Mouse (Mus musculus): ENCODE measurements around the gene Ubl3.

Gene Ubl3

DNA sequence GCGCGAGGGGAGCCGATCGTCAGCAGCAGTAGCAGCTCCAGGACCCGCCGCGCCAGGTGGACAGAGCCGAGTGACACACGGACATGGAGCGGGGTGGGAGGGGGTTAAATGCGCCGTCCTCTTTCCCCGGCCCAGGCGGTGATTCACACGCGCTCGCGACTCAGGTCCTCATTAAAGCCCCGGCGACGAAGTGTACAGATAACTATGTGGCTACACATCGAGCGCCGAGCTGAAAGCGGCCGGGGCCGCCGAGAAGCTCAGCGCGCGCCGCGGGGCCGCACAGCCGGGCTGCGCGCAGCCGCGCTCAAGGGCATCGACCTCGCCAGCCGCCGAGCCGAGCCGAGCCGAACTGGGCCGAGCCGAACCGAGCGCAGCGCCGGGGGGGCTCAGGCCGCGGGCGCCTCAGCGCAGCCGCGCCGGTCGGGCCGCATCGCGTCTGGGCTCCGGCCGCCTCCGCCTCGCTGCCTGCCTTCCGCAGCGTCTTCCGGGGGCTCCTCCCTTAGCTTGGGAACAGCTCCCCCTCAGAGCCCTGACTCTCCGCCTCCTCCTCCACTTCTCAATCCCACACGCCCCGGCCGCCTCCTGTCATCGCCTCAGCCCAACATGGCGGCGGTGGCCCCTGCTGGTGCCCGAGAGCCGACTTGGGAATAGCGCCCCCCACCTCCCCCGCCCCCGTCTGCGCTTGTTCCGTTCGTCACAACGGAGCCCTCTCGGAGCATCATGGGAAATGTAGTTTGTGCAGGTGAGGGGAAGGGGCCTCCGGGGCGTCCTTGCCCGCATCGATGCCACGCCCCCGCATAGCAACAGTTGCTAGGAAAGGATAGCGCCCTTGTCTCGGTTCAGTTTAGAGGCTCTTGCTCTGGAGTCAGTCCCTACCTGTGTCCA lies at the start of gene Ubl3:
TSS of gene Ubl3 (minus strand) at position 603 of the 885 bp plus-strand sequence.
- DNase-seq (ENCODE audit: low read depth, low spot score) = peak; percentile 100

DNA sequence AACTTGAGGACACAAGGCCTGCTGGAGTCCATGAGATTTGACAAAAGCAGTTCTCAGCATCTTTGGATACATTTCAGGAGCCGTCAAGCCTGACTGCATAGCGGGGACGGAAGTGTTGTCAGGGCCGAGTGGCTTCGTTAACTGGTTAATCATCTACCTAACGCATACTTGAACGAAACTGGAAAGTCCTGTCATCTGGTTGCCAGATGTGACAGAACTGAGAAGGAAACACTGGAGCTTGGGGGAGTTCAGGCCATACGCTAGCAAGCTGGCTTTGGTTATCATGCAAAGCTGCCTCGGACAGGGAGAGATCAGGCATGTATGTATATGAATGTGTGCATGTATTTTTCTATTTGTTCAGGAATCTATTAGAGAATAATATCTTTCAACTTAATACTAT lies 45.8 kb upstream of the Ubl3 start:
- DNase-seq (ENCODE audit: low read depth, low spot score) = no peak

DNA sequence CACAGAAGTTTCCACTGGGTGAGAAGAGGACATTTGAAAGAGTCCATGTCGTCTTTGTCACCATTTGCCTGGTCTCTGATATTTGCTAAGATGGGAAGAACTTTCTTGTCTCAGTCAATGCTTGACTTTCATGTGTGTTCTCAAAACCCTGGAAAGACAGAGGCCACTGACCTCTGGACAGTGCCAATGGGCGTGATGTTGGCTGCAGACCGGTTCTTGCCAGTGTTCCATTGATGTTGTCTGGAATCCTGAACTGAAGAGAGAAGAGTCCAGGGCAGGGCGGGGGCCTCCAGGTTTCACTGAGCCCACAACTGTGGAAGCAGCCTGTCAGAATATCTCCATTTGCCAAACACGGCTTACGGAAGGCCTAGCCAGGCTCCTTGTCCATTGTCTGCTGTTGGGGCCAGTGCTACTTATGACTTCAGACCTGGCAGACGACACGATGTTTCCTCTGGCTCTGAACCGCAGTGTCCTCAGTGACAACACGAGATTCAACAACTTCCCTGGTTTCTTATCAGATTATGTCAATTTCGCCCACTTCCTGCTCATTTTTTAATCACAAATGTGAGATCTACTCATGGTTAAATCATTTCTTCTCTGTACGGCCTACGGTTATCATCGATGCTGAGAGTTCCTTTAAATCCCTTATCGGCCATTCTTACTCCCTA lies 43.6 kb upstream of the Ubl3 start:
- no peak for DNase-seq (ENCODE audit: low read depth, low spot score)

DNA sequence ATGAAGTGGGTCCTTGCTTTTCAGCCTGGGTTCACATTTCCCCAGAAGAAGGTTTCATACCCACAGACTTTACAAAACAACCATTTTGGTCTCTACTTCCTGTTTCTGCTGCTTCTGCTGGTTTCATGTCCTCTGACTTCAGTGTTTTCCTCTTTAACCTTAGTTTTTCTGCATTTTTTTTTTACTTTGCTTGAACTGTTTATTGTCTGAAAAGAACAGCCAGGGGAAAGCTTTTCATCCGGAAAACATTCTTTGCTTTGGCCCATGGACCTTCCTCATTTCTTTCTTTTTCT lies 42.8 kb upstream of the Ubl3 start:
- DNase-seq (ENCODE audit: low read depth, low spot score) = no peak

DNA sequence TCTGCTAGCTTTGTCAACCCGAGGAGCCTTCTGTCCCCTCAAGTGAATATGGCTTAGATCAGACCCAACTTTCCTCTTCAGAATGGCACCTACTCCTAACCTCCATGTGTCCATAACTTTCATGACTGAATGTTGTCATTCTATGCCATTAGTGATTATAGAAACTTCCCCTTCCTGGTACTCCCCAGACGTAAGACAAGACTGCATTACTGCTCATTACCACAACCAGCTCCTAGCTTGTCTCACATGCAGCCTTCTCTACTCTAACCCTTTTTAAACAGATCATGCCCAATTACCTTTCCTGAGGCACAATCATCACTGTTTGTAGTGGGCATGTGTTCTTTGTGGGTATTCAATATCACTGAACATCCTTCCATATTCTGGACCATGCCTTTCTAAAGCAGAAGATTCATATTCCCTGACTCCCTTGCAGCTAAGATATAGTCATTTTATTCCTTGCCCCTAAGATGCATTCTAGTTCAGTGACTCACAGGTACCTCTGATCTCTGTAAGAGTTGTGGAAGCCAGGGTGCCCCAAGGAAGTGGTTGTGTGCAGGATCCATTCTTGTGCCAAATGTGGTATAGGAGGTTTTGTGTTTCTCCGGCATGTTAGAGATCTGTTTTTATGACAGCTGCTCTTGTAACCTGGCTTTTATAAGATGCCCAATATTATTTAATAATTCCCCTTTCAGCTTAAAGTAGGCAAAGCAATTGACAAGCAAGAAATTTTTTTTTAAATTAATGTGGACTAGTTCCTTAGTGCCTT lies 42.3 kb upstream of the Ubl3 start:
- no peak for DNase-seq (ENCODE audit: low read depth, low spot score)

DNA sequence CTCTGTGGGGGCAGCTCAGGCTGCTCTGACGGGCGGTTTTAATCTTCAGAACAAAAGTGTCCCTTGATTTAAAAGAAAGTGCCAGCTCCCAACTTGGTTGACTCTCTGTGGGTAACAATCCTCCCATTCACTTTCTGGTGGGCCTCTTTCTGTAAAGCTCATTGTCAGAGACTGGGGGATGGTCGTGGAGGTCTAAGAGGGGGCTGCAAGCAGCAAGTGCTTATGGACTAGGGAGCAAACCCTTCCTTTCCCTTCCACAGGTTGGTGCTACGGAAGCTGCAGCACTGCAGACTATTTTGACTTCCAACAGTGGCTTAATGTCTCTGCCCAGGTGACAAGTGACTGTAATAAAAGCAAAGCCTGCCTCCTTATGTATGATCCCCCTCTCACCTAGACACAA lies 41.0 kb upstream of the Ubl3 start:
- no peak for DNase-seq (ENCODE audit: low read depth, low spot score)

DNA sequence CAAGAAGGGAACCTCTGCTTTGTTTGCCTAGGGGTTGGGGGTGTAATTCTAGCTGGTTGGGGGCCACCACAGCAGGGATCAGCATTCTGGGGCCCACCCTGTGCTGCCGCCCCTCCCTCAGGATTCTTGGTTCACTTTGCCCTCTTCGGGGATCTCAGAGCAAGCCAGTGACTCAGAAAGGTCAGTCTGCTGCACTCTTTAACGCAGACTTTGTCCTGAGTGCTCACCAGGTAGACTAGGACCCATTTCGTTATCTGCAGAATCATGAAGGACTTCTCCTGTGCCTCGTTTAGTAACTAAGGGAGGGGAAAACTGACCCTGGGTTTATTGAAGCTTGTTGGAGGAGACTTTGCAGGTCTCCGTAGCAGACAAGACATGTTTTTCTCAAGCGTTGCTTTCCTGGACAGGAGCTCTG lies 38.9 kb upstream of the Ubl3 start:
- no peak for DNase-seq (ENCODE audit: low read depth, low spot score)

DNA sequence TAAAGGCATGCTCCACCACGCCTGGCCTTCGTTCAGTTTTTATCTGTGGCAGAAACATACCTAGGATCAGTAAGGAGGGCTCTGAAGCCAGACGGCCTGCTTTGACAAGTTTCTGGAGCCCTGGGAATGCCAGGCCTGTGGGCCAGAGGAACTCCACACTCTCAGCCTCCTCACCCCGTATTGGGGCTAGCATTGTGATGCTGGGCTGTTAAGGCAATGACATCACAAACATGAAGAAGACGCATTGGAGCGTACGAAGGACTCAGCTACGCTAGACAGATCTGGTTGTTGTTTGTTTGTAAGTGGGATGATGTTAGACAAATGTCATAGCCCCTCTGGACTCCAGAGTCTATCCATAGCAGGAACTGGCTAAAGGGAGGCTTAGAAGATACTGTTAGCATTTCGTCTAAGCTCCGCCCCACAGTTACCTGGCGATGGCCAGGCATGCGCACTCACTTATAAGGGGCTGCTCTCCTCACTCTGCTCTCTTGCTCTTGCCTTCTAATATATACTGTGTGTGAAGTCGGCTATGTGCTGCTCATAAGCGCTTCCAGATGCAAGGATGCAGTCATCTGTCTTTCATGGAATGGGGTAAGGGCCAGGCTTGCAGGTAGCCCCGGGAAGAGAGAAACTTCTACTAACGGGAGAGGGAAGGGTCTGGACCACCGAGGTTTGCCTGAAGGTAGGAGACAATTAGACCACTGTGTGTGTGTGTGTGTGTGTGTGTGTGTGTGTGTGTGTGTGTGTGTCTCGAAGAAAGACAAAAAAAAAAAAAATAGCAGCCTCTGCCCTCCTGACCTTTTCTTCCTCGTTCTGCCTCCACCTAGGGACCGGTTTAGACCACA lies 38.2 kb upstream of the Ubl3 start:
- DNase-seq (ENCODE audit: low read depth, low spot score) = no peak

DNA sequence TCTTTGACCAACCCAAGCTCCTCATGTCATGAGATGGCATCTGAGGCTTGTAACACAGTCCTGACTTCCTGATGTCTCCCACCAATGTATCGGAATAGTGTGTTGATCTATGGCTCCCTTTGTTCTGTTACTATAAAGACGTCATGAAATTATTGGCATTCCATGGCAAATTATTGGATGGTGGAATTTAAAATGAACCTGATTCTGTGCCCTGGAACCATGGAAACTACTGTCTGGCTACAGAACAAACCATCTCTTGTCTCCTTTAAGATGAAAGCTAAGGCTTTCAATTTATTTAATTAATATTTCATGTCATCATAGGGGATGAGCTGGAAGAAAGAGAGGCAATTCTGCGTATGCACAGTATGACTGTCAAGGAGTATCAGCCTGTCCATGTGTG lies 36.4 kb upstream of the Ubl3 start:
- DNase-seq (ENCODE audit: low read depth, low spot score) = no peak

DNA sequence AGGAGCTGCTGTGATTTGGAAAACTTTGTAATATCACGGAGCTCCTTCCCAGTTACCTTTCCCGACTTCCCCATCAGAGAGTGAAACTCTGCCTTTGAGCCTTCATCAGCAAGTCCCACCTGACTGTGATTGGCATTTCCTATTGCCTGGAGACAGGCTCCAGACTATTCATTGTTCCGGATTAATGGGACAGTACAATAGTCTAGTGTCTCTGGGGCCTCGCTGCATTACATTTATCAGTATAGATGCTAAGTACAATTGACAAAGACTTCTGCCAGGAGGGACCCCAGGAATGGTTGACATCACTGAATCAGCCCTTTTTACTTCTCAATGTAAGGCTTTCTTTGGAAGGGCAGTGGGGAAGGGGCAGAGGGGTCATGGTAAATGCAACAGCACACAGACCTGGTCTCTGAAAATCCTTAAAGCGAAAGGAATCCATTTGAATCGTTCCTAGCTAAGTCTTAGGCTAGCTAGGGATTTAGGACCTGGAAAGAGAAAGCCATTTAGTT lies 35.6 kb upstream of the Ubl3 start:
- no peak for DNase-seq (ENCODE audit: low read depth, low spot score)

DNA sequence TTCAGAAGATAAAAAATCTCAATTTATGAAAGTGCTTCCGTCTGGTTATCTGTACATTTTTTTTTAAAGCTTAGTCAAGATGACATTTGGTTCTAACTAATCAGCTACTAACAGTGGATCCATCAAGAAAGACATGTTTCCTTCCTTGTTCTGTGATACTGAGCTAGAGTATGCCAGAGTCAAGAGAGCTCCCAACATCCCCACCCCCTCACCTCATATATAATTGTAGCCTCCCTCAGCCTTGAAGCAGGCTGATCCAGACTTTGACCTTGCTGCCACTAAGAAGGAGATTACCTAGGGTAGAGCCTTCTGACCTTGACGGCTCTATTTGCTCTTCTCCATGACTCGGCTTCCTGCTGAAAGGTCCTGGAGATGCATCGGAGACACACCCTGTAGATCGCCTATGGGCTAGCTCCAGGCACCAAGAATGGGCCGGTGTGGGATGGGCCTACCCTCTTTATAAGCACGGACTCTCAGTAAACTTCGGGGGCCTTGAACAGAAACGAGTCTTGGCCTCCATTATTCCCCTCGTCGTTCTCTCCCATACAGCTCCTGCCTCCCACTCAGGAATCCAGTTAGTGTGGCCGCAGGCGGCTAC lies 27.9 kb upstream of the Ubl3 start:
- peak; percentile 61 for DNase-seq (ENCODE audit: low read depth, low spot score)

DNA sequence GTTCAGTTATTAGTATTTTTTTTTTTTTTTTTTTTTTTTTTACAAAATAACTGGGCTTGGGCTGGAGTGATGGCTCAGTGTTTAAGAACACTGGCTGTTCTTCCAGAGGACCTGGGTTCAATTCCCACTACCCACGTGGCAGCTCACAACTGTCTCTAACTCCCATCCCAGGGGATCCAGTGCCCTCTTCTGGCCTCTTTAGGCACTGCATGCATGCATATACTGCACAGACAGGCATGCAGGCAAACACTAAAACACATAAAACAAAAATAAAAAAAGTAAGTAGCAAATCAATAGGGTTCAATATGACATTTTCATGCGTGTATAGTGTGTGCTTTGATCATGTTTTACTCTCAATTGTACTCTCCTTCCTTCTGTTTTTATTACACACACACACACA lies 26.6 kb upstream of the Ubl3 start:
- DNase-seq (ENCODE audit: low read depth, low spot score) = peak; percentile 68

DNA sequence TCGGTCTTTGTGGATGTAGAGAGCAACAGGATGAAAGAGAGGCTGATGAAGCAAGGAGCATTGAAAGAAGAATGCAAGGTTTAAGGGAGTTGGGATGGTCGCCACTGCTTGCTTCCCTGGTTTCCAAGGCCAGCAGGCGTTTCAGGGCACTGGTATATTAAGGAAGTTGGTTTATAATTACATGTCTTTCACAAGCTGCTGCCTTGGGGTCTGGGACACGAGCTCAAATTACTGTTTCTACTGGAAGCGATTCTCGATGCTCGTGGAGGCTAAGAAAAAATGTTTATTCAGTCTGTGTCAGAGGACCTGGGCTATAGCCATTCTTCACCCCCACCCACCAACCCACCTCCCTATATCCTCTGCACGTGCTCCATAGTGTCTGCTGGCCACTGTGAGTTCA lies 25.8 kb upstream of the Ubl3 start:
- DNase-seq (ENCODE audit: low read depth, low spot score) = no peak

DNA sequence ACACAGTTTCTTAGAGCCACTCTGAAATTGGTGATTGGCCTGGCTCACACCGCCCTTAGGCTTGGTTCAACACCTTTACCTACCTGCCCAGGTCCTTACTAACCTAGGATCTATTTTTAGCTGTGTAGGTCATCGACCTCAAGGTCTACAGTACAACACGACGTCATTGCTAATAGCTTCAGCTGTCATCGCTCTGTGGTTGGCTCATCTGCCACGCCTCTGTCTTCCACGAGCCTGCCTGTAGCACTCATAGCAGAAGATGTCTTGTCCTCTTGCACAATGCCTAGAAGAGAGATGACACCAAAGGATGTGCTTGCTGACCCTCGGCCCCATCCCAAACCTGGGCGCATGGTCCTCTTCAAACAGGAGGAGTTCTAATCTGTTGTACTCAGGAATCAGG lies 24.7 kb upstream of the Ubl3 start:
- no peak for DNase-seq (ENCODE audit: low read depth, low spot score)

DNA sequence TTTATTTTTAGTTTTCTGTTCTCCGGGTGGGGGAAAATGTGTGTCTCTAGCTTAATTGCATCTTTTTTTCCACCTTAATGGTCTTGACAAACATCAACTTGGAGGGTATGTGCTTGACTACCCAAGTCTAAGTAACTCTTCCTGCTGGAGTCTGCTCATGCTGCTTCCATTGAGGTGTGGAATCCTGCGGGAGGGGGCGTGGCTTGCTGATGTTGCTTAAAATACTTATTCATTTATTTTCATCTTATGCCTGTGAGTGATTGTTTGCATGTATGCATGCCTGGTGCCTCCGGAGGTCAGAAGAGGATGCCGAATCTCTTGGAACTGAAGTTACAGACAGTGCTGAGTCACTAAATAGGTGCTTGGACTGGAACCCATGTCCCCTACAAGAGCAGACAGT lies 22.6 kb upstream of the Ubl3 start:
- DNase-seq (ENCODE audit: low read depth, low spot score) = no peak

DNA sequence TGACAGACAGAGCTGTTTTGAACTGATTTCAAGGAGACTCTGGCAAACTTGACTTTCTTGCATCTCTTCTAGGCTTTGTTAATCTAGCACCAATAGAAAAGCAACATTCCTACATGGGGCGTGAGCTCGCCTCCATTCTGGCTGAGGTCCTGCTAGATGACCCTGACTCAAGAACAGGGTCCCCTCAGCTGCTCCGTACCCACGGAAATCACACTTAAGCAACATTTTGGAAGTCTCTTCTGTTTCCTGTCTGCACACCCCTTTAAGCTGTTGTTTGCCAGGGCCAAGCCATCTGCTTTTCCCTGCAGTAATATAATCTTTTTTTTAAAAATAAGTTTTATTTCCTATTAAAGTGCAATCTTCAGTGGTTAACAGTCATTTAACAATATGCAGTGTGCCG lies 20.1 kb upstream of the Ubl3 start:
- no peak for DNase-seq (ENCODE audit: low read depth, low spot score)

DNA sequence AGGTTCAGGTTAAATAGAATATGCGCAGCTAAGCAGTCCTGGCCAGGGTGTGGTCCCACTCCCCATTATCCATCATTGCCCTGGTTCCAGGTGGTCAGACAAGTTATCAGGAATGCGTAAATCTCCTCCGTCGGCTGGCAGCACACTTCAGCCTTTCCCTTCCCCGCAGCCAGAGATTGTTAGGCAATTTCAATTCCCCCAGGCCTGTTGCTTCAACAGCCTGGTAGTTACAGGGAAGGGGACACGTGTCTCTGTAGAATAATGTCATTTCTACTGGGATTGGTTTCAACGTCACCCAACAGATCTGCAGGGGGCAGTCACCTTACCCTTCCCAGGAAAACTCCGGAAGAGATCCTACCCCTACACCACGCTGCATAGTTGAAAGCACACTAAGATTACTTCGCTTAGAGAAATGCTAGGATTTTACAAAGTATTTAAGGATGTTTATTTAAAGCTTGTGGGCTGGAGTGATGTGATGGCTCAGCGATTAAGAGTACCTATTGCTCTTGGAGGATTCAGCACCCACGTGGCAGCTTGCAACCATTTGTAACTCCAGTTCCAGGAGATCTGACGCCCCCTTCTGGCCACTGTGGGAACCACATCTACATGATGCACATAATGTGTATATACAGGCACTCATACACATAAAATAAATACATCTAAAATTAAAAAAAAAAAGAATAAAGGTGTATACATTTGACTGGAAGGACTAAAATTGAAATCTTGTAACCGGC lies 18.1 kb upstream of the Ubl3 start:
- peak; percentile 91 for DNase-seq (ENCODE audit: low read depth, low spot score)

DNA sequence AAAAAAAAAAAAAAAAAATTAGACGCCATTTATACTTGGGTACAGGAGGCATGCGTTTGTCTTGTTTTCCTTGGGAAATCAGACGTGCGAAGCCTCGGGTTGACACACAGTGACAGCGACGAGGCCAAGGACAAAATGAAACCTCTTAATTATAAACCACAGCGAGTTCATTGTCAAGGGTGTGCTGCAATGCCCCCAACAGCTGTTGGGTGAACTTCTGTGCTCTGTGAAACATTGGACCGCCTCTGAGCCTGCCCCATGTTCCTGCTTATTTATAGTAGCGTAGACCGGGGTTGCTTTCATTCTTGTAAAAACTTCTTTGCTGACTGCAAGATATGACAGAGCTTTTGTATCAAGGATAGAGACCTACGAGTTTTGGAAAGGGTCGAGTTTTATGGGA lies 16.9 kb upstream of the Ubl3 start:
- DNase-seq (ENCODE audit: low read depth, low spot score) = no peak

DNA sequence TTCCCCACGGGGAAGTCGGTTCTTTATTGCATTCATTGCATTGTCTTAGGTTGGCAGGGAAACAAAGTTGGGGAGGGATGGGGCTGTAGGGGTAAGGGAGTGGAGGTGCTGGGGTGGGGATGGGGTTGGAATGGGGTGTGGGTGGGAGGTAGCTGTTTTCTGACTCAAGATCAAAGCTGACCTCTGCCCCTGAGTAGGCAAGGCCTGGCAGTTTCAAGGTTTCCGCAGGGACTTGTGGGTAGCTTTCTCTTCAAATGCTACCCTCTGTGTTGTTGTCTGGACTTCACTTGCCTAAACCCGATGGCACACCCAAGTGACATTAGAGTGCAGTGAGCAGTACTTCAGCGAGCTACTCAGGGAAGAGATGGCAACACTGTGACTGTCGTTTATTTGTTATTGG lies 13.0 kb upstream of the Ubl3 start:
- no peak for DNase-seq (ENCODE audit: low read depth, low spot score)

DNA sequence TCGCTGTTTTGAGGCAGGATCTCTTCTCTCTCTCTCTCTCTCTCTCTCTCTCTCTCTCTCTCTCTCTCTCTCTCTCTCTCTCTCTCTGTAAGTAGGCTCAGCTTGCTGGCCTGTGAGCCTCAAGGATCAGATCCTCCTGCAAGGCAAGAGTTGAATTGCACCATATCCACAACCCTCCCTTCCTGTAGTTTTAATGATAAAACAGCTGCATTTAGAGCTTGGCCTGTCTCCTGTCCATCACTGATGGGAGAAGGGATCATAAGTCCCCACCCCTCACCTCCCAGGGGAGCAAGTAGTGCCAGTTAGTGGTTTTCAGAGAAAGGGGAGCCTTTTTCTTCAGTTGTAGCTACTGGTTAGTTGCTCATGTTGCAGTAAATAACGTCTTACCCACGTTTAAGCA lies 11.5 kb upstream of the Ubl3 start:
- no peak for DNase-seq (ENCODE audit: low read depth, low spot score)

DNA sequence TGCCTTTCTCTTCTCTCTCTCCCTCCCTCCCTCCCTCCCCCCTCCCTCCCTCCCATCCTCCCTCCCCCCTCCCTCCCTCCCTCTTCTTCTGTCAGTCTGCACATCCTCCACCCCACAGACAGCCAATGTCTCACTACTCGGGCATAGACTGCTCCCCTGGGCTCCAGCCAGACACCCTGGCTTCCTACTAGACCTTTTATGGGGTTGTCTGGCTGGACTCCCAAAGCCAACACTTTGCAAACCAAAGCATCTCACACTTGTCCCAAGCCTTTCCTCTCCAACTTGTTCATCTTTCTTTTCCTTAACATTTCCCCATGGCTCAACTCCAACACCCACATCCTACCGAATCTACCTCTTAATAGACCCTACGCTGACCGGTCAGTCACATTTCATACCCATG lies 10.7 kb upstream of the Ubl3 start:
- DNase-seq (ENCODE audit: low read depth, low spot score) = no peak
